Mouse (Mus musculus) olfactory bulb, adult 2 months (tissue): Measurements from ENCODE around the gene Etd. TPM values are rescaled to one million over a fixed set of nuclear protein-coding genes. Genes with fewer than 3 reads are reported as not detected.
"Not testable (repeated sequence)": the region's sequence is repeated elsewhere in the genome, so short reads cannot be mapped to it uniquely, and the experiment has no call there.

Experiments
- H3K27ac ChIP-seq: fragments of 200-500 bp; 2 replicates; pipeline ENCODE4 v1.5.1; 2012; ENCODE audit warnings: low read depth, low read length; ENCODE audit not compliant: insufficient read depth
- H3K4me1 ChIP-seq: fragments of 200-500 bp; 2 replicates; pipeline ENCODE4 v1.6.1; 2012; ENCODE audit warnings: low read length; ENCODE audit not compliant: control insufficient read depth, insufficient read depth
- H3K4me3 ChIP-seq: fragments of 200-500 bp; 2 replicates; pipeline ENCODE4 v1.5.1; 2012; ENCODE audit warnings: mild to moderate bottlenecking, low read depth, low read length, moderate library complexity; ENCODE audit not compliant: insufficient read depth
- CTCF ChIP-seq: fragments of 200-500 bp; IDR thresholded peaks from 2 replicates; pipeline ENCODE4 v1.5.1; 2012; ENCODE audit warnings: low read depth, mild to moderate bottlenecking, low read length, moderate library complexity; ENCODE audit not compliant: insufficient read depth
- POLR2A ChIP-seq: fragments of 200-500 bp; IDR thresholded peaks from 2 replicates; pipeline ENCODE4 v1.6.1; 2012; ENCODE audit warnings: mild to moderate bottlenecking, low read depth, low read length, moderate library complexity; ENCODE audit not compliant: insufficient read depth
- WGBS: fragments of 180-500 bp; shearing (Covaris S2); methylation state at CpG from one replicate; pipeline ENCODE4 v1.1.7; 2018; 5-methylcytosine and 5-hydroxymethylcytosine counted together
- polyA plus RNA-seq: library from polyadenylated mRNA; stranded (reverse); fragments of >200 nt; gene quantifications from 2 replicates; pipeline ENCODE4 v1.2.4, GENCODE M21; 2012; ENCODE audit warnings: low replicate concordance; ENCODE audit not compliant: missing spikeins, insufficient read depth, insufficient read length

Etd gene
- polyA plus RNA-seq, result not detected in 2 replicates

GRCm38 (mm10) chrX:53434618-53435017 lies at the start of gene Etd:
TSS of gene Etd (plus strand) at chrX:53434918.
- Histone ChIP-seq H3K4me1 (no peaks in the 10 kb centered on the region), H3K4me3 (no peak within 1 kb of the TSS), H3K27ac (no peak within 1 kb of the TSS)
- 91% methylated on average over 3 of the region's 3 CpGs for WGBS
- TF ChIP-seq CTCF (no peak), POLR2A (no peak)

DNA sequence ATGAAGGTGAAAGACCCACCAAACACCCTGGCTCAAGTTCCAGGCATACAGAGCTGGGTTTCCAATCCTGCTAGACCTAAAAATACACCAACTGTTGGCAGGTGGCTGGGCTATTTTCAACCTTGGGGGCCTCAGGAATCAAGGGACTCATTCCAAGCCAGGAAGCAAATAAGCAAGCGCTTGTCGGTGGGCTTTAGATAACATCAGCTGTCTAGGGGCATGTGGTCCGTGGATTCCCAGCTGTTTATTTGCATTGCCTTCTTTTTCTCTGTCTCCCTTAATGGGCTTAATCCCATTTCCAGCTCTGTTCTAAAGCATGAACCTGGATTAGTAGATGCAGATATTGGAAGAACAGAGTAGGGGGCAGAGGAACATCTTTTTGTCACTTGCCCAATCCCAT lies 48.4 kb upstream of the Etd start:
- Histone ChIP-seq H3K4me1 (no peaks in the 10 kb centered on the region), H3K4me3 (no peak overlapping the region), H3K27ac (no peak overlapping the region)
- whole genome bisulfite sequencing, result 79% methylated on average over 3 of the region's 3 CpGs
- no peak for TF ChIP-seq CTCF
- TF ChIP-seq POLR2A, result no peak

GRCm38 (mm10) chrX:53432888-53433287 lies 1.8 kb upstream of the Etd start:
- 59% methylated on average over 1 of the region's 1 CpGs for WGBS
- H3K4me1 ChIP-seq, result no peaks in the 10 kb centered on the region
- TF ChIP-seq CTCF (no peak), POLR2A (no peak)
- no peak overlapping the region for H3K4me3 ChIP-seq
- H3K27ac ChIP-seq, result no peak overlapping the region

DNA sequence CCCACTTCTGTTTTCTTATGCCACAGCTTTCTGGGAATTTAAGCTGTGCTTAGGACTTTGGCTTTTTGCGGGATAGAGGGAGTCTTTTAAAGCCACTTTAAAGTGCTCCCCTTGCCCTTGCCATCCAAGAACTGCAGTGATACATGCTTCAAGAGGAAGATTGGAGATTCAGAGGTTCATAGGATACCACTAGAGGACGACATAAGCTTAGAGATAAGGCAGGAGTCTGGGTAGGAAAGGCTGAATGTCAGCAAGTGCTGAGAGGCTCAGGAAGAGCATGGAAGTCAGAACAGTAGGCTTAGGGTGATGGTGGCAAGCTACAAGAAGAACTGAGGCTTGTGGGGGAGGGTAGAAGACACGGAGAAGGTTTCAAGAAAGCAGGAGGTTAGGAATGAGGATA lies 24.9 kb downstream of the Etd start:
- Histone ChIP-seq H3K27ac (no peak overlapping the region), H3K4me1 (no peaks in the 10 kb centered on the region), H3K4me3 (no peak overlapping the region)
- no peak for TF ChIP-seq POLR2A
- no peak for TF ChIP-seq CTCF
- 47% methylated on average over 3 of the region's 3 CpGs for WGBS

DNA sequence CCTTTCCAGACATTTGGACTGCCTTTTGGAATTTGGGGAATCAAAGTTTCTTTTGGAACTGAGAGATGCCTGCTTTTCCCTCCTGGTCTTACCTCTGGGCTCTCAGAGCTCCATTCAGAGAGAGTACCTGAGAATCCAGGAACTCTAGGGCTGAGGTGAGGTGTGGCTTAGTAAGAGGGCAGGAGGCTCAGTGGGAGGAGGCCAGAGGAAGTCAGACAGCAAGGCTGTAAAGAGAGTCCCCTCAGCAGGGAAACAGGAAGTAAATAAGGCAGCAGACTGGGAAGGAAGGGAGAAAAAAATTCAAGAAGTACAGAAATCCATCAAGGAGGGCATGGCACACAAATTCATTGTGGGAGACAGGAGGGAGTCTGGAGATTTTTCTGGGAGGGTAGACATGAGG lies 29.5 kb downstream of the Etd start:
- not testable (repeated sequence) for H3K4me1 ChIP-seq, H3K4me3 ChIP-seq, H3K27ac ChIP-seq

Other genes starting within 250 kb of the Etd start
- gene Plac1, start 194.8 kb upstream of the Etd start, polyA plus RNA-seq, result not detected in 2 replicates
- not detected in 2 replicates for gene Fam122b, start 165.1 kb upstream of the Etd start, polyA plus RNA-seq
- not detected in 2 replicates for gene Fam122c, start 161.5 kb upstream of the Etd start, polyA plus RNA-seq
- not detected in 2 replicates for gene Mospd1, start 64.4 kb upstream of the Etd start, polyA plus RNA-seq
- gene Rtl8c, start 173.1 kb downstream of the Etd start, polyA plus RNA-seq, result not detected in 2 replicates
- not detected in 2 replicates for gene Gm14597, start 174.1 kb downstream of the Etd start, polyA plus RNA-seq
- gene Rtl8a, start 208.8 kb downstream of the Etd start, polyA plus RNA-seq, result not detected in 2 replicates
- gene Rtl8b, start 235.5 kb downstream of the Etd start, polyA plus RNA-seq, result not detected in 2 replicates